Mouse (Mus musculus) spleen, adult 18-20 months (tissue): ENCODE results near the gene Mdm2.
"Not testable (repeated sequence)": the region's sequence is repeated elsewhere in the genome, so short reads cannot be mapped to it uniquely, and the experiment has no call there.

Source experiments
- DNase-seq, 2 experiments: peaks; one replicate each; pipeline ENCODE4 v3.0.0; 2022; ENCODE audit warnings: mixed read lengths in 2 of 2

Gene Mdm2

GRCm38 (mm10) chr10:117748276-117749049, 37.9 kb upstream of the Mdm2 start:
- no peak for DNase-seq

DNA sequence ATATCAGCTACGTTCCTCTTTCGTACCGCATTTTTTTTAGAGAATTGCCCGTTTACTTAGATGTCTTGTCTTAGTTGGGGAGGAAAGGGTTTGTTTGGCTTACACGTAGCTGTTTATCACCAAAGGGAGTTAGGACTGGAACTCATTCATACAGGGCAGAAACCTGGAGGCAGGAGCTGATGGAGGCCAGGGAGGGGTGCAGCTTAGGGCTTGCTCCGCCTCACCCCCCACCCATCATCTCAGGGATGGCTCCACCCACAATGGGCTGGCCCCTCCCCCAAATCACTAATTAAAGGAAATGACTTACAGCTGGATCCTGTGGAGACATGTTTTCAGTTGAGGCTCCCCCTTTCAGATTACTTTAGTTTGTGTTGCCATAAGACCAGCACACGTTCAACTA, 37.2 kb upstream of the Mdm2 start:
- DNase-seq, result peak in 1 of 2 experiments; percentile 36

DNA sequence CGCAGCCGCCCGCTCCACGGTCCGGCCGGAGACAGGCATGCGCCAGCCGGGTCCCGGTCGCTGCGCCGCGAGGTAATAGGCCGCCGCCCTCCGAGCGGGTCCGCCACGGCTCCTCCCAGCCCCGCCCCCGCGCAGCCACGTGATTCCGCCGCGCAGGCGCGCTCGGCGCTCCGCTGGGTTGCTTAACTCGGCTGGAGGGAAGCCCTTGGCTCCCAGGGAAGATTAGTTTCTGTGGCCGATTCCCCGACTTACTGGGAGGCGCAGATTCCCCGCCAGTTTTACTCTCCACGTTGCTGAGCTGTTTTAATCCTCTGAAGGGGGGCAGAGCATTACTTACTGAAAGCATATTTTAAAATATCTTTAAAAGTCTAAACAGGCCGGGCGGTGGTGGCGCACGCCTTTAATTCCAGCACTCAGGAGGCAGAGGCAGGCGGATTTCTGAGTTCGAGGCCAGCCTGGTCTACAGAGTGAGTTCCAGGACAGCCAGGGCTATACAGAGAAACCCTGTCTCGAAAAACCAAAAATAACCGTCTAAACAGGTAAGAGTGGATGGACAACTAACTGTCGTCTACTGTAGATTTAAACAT, 35.8 kb upstream of the Mdm2 start, which contains the start of gene Slc35e3:
Slc35e3 (minus strand) TSS at position 69 of the 587 bp plus-strand sequence.
- DNase-seq, result peak; percentile 96

- peak in 1 of 2 experiments; percentile 21 for DNase-seq
Observed at GRCm38 (mm10) chr10:117745570-117746296, 35.2 kb upstream of the Mdm2 start.

DNA sequence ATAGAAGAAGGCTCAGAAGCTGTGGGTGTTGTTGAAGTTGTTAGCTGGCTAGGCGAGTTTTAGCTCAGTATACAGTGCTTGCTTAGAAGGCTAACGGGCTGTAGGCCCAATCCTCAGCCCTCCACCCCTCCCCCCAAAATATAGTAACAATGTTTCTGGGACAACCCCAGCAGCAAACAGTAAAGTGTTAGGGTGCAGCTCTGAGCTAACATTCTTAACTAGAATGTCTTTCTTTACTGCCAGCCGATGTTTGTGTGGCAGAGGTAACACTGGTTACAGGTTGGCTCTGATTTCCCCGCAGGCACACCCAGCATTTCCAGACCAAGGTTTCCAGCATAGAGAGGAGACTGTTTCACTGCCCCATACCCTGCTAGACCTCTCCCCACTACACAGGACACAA, 33.4 kb upstream of the Mdm2 start:
- no peak for DNase-seq

GRCm38 (mm10) chr10:117743182-117743581, 32.6 kb upstream of the Mdm2 start:
- no peak for DNase-seq

DNA sequence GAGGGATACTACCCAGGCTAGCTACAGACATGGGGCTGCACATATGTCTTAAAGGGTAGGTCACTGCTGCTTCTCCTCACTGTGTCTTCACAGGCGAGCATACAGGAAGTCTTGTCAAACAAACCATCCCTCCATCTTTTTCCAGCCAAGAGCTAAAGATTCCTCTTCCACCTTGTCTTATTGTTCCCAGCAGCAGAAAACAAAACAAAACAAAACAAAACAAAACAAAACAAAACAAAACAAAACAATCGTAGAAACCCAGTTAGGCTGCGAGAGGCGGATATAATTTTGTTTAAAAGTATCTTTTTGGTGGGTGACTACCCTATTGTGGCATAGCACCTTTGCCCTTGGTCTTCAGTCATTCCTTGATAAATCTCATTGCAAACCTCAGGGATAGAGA, 32.1 kb upstream of the Mdm2 start:
- no peak for DNase-seq

- DNase-seq, result no peak
Observed at GRCm38 (mm10) chr10:117741698-117742475, 31.3 kb upstream of the Mdm2 start.

DNA sequence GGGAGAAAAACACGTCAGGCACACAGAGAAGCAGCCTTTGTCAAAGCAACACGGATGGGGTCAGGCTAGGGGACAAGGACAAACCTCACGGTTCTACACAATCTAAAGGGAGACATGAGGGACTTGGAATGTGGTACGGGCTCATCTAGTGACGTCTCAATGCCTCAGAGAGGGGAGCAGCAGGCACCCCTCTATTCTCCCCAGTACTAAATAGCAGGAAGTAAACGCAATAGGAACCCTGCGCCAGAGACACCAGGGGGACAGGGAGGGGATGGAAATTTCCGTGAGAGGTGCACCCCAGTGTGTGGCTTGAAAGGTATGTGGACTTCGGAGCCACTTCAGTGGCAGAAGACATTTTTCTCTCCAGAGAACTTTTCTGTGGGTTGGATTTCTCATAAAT, 30.4 kb upstream of the Mdm2 start:
- no peak for DNase-seq

GRCm38 (mm10) chr10:117740171-117740570, 29.6 kb upstream of the Mdm2 start:
- DNase-seq, result no peak

- DNase-seq, result no peak
Observed at GRCm38 (mm10) chr10:117739648-117739948, 29.0 kb upstream of the Mdm2 start.

GRCm38 (mm10) chr10:117738928-117739647, 28.5 kb upstream of the Mdm2 start:
- no peak for DNase-seq

DNA sequence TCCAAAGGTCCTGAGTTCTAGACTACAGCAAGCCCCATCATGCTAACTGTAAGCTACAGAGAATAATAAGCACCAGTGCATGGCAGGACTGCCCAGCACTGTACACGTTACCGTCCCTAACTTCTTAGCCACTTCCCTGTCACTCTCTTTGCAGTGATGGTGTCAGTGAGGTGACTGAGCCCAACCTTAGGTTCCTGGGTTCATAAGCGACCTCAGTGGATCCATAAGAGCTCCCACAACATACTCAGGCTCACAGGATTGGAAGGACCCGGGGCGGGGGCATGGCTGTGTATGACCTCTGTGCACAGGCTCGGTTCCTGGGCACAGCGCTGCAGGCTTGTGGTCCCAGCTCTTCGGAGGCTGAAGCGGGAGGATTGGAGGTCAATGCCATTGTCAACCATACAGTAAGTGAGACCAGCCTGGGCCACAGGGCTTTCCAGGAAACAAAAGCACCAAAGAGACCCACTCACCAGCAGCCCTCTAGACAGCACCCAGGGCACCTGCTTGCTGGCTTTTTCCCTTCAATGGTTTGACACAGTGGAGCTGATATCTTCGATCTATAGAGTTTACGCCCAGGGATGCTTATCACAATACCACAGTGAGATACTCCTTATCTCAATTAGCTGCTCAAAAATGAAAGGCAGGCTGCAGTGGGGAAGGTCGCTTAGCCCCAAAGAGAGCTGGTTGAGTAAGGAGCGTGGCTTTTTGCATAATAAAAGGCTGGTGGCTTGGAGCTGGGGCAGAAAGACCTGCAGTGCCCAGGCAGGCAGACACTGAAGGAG, 27.8 kb upstream of the Mdm2 start:
- no peak for DNase-seq

DNA sequence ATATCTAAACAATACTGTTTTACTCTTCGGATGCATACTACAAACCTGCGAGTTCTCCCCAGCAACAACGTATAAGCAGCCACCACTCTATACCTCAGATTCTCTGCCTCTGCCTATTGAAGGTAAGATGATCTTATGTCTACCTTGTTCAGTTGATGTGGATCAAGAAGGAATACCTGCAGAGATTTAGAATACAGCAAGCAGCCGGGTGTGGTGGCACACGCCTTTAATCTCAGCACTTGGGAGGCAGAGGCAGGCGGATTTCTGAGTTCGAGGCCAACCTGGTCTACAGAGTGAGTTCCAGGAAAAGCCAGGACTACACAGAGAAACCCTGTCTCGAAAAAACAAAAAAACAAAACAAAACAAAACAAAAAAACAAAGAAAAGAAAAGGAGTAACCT, 26.9 kb upstream of the Mdm2 start:
- DNase-seq, result not testable (repeated sequence)

DNA sequence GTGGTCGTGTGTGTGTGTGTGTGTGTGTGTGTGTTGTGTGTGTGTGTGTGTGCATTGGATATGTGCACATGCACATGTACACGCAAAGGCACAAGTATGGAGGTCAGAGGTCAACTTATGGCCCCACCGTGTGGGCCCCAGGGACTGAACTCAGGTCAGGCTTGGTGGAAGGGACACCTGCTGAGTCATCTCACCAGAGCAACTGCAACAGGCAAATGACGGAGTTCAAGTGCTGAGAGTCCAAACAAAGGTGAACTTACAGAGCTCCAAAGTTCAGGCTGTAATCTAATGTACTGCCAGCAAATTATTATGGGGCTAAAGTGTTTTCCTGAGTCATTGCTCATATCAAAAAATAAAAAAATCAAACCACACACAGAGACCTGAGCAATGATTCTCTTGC, 26.5 kb upstream of the Mdm2 start:
- DNase-seq, result no peak

GRCm38 (mm10) chr10:117736573-117736972, 26.0 kb upstream of the Mdm2 start:
- no peak for DNase-seq

DNA sequence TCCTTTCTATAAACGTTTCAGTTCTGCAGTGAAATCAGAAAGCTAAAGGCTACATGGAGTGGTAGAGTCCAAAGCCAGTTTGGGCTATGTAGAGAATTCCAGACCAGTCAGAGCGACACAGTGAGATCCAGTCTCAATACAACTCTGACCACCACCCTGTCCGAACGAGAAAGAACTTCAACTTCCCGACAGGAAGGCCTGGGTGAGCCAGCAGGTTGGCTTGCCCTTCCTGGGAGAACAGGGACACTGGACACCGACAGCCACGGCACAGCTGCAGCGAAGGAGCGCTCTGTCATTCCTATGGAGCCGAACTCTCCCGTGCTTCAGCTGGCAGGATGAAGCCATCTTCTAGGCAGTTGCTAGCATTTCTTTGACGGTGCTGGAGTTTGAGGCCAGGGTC, 24.8 kb upstream of the Mdm2 start:
- DNase-seq, result not testable (repeated sequence)

- not testable (repeated sequence) for DNase-seq
Observed at GRCm38 (mm10) chr10:117734104-117734852, 23.7 kb upstream of the Mdm2 start.

DNA sequence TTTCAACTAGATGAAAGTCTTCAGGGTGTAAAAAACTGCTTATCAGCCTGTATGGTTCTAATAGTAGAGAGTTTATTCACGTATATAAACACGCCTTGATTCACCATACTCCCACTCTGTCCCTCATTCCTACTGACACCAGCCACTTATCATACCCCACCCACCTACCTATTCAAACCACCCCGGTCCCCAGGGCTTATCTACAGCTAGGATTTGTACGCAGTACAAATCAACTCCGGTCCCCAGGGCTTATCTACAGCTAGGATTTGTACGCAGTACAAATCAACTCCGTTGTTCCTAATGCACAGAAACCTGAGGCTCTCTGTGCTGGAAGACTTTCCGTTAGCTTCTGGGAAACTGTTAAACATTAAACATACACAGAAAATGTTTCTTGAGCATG, 23.1 kb upstream of the Mdm2 start:
- not testable (repeated sequence) for DNase-seq

- no peak for DNase-seq
Observed at GRCm38 (mm10) chr10:117732962-117733592, 22.5 kb upstream of the Mdm2 start.
